Mouse (Mus musculus): ENCODE measurements around the gene Klc3. TPM values are rescaled to one million over a fixed set of nuclear protein-coding genes. Genes with fewer than 3 reads are reported as not detected.

Klc3 gene
- polyA plus RNA-seq, 1 experiment from 2014 or later: 10.4 TPM

DNA sequence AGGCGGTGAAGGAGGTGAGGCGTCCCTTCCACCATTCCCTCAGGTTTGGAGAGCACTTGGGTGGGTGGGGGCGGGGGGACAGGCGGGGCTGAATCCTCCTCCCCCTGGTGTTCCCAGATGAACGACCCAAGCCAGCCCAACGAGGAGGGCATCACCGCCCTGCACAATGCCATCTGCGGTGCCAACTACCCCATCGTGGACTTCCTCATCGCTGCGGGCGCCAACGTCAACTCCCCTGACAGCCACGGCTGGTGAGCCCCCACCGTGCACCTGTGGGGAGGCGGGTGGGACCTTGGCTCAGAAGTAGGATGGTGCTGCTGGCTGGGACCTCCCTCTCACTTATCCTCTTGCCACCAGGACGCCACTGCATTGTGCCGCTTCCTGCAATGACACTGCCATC, 28.5 kb downstream of the Klc3 start:
- no peak overlapping the region for H3K4me2 ChIP-seq
- H3K4me1 ChIP-seq: peaks cover 1% of the 10 kb centered on the region; the same call in 1 of the 2 replicates
- no peak overlapping the region for H3K4me3 ChIP-seq (replicated peaks)
- 76% methylated on average over 18 of the region's 18 CpGs for WGBS
- H3K9me3 ChIP-seq: no peaks in the 10 kb centered on the region
- no peak overlapping the region for H3K9ac ChIP-seq
- no peak overlapping the region for H3K27ac ChIP-seq
- ATAC-seq (ENCODE audit: insufficient read depth, low FRiP score, low read depth): no peak
- H3K27me3 ChIP-seq (replicated peaks): no peaks in the 10 kb centered on the region
- no peaks in the 10 kb centered on the region for H3K36me3 ChIP-seq

DNA sequence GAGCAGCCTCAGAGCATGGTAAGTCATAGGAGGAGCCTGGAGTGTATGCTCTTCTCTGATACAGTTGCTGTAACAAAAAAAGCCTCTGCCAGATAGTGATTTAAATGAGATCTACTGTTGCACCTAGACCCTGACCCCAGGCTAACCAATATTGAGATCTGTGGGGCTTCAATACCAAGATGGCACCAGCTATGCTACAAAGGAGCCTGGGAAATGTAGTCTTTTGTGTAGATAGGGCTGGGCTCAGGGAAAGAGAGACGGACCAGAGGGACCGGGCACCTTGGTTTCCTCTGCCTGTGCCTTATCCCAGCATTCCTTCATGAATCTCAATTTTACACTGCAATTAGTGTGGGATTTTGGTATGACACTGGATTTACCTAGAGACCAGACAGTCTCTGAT, 30.5 kb downstream of the Klc3 start:
- 87% methylated on average over 2 of the region's 2 CpGs for WGBS
- Histone ChIP-seq H3K4me2 (no peak overlapping the region), H3K9ac (no peak overlapping the region), H3K27ac (no peak overlapping the region), H3K4me3 (replicated peaks) (no peak overlapping the region), H3K36me3 (no peaks in the 10 kb centered on the region), H3K4me1 (peaks cover 8% of the 10 kb centered on the region), H3K9me3 (no peaks in the 10 kb centered on the region), H3K27me3 (replicated peaks) (0 out of 2 replicates have a peak, but pooled peaks cover 2% of the 10 kb centered on the region)
- ATAC-seq (ENCODE audit: insufficient read depth, low FRiP score, low read depth): no peak

DNA sequence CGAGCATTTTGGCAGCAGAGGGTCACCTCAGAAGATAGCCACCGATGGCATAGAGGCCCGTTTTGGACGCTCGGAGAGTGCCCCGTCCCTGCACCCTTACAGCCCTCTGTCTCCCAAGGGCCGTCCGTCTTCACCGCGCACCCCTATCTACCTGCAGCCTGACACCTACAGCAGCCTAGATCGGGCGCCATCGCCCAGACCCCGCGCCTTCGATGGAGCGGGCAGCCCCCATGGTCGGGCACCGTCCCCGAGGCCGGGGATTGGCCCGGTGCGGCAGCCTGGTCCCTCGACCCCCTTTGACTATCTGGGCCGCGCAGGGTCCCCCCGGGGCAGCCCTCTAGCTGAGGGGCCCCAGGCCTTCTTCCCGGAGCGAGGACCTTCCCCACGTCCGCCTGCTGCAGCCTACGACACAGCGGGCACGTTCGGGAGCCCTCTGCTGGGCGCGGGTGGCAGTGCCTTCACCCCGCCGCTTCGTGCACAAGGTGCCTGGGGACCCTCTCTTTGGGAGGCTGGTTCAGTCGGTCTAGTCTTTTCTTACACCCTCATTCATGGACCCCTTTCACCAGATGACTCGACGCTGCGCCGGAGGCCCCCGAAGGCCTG, 34.0 kb downstream of the Klc3 start:
- ATAC-seq (ENCODE audit: insufficient read depth, low FRiP score, low read depth): peak; percentile 65
- Histone ChIP-seq H3K9ac (no peak overlapping the region), H3K27ac (no peak overlapping the region), H3K4me3 (replicated peaks) (peak overlapping the region; percentile 34), H3K4me2 (peak overlapping the region; percentile 77), H3K36me3 (no peaks in the 10 kb centered on the region), H3K27me3 (replicated peaks) (0 out of 2 replicates have a peak, but pooled peaks cover 2% of the 10 kb centered on the region), H3K9me3 (no peaks in the 10 kb centered on the region), H3K4me1 (peaks cover 9% of the 10 kb centered on the region)
- WGBS: 10% methylated on average over 46 of the region's 46 CpGs

DNA sequence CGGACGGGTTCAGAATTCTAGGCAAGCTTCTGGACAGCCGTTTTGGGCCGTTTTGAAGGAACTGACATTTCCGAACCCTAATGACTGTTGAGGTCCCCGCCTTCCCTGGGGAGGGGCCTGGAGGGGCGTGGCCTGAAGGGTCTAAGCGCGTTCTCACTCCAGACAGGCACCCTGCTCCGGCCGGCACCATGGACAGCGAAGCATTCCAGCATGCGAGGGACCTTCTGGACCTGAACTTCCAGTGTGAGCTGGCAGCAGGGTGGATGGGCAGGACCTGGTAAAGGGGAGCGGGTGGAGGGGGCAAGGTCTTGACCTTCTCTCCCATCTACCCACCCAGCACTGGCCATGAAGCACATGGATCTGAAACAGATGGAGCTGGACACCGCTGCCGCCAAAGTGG, 35.5 kb downstream of the Klc3 start:
- H3K9me3 ChIP-seq: no peaks in the 10 kb centered on the region
- no peak overlapping the region for H3K4me3 ChIP-seq (replicated peaks)
- ATAC-seq (ENCODE audit: insufficient read depth, low FRiP score, low read depth): no peak
- no peak overlapping the region for H3K9ac ChIP-seq
- H3K4me2 ChIP-seq: no peak overlapping the region
- no peaks in the 10 kb centered on the region for H3K36me3 ChIP-seq
- 0 out of 2 replicates have a peak, but pooled peaks cover 2% of the 10 kb centered on the region for H3K27me3 ChIP-seq (replicated peaks)
- H3K4me1 ChIP-seq: peaks cover 15% of the 10 kb centered on the region
- 23% methylated on average over 16 of the region's 16 CpGs for WGBS
- no peak overlapping the region for H3K27ac ChIP-seq

DNA sequence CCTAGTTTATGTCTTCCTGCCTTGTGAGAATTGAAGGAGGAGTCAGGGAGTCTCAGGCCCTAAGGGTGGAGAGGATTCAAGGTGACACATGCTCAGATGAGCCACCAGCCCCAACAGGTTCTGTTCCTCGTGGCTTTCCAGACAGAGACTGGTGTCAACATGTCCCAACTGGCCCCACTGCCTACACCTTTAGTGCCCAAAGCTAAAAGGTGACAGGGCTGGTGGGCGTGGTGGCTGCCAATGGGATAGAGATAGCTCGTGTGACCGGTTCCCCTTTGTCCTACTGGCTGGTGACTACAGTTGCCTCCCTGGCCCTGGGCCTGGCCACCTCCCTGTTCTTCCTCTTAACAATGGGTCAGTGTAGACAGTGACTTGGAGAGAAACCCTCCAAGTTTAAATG, 38.5 kb downstream of the Klc3 start:
- Histone ChIP-seq H3K27ac (no peak overlapping the region), H3K36me3 (no peaks in the 10 kb centered on the region), H3K27me3 (replicated peaks) (0 out of 2 replicates have a peak, but pooled peaks cover 2% of the 10 kb centered on the region), H3K4me3 (replicated peaks) (no peak overlapping the region), H3K9me3 (no peaks in the 10 kb centered on the region), H3K9ac (no peak overlapping the region), H3K4me1 (peaks cover 28% of the 10 kb centered on the region), H3K4me2 (no peak overlapping the region)
- no peak for ATAC-seq (ENCODE audit: insufficient read depth, low FRiP score, low read depth)
- 63% methylated on average over 4 of the region's 4 CpGs for WGBS

DNA sequence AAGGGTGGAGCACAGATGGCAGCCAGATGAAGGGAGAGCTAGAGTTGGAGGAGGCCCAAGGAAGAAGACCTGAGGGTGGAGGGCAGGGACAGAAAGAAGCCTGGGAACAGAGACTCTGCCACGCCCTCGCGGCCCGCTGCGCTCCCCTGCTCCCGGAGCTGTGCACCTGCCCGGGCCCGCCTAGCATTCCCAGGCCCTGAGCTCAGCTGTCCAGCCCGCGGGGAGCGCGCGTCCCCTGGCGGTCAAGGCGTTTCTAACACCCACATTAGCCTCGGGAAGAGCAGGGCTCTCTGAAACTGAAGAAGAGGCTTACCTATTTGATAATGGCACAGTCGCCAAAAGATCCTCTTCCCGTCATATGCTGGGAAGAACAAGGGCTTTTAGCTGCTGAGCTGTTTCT, 40.0 kb downstream of the Klc3 start:
- 5% methylated on average over 18 of the region's 18 CpGs for WGBS

DNA sequence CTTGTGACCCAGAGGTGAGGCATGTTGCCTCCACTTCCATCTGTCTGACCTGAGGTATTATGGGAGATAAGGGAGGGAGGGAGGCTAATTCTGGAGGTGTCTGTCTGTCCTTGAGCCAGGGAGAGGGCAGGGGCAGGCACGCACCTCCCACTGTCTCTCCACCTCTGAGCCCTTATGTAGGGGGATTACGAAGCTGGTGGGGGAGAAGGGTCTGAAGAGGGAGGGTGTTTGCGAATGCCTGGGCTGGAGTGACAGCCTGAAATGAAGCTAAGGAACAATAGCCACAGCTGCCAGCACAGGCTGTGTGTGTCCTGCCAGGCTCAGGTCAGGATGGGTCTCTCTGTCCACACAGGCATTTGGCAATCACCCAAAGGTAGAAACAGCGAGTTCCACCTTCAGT, 41.6 kb downstream of the Klc3 start:
- no peak overlapping the region; the same call in 1 of the 2 replicates for H3K27ac ChIP-seq
- no peaks in the 10 kb centered on the region for H3K27me3 ChIP-seq (replicated peaks)
- peak overlapping the region; percentile 97 for H3K4me2 ChIP-seq
- H3K9ac ChIP-seq: no peak overlapping the region
- H3K36me3 ChIP-seq: 0 out of 2 replicates have a peak, but pooled peaks cover 3% of the 10 kb centered on the region
- peak overlapping the region; percentile 17; the same call in 1 of the 2 replicates for H3K4me3 ChIP-seq (replicated peaks)
- H3K4me1 ChIP-seq: peaks cover 37% of the 10 kb centered on the region
- ATAC-seq (ENCODE audit: insufficient read depth, low FRiP score, low read depth): no peak
- WGBS: 48% methylated on average over 4 of the region's 4 CpGs
- no peaks in the 10 kb centered on the region for H3K9me3 ChIP-seq

More for the DNA sequence above, 40.0 kb downstream of the Klc3 start:
- Histone ChIP-seq H3K4me2 (peak overlapping the region; percentile 34), H3K27me3 (replicated peaks) (0 out of 2 replicates have a peak, but pooled peaks cover 2% of the 10 kb centered on the region), H3K9ac (no peak overlapping the region), H3K4me1 (peaks cover 30% of the 10 kb centered on the region), H3K36me3 (no peaks in the 10 kb centered on the region), H3K27ac (peak overlapping the region; percentile 65), H3K4me3 (replicated peaks) (0 out of 2 replicates have a peak overlapping the region, but pooled peaks have one; percentile 3), H3K9me3 (no peaks in the 10 kb centered on the region)
- ATAC-seq (ENCODE audit: insufficient read depth, low FRiP score, low read depth): peak; percentile 44

DNA sequence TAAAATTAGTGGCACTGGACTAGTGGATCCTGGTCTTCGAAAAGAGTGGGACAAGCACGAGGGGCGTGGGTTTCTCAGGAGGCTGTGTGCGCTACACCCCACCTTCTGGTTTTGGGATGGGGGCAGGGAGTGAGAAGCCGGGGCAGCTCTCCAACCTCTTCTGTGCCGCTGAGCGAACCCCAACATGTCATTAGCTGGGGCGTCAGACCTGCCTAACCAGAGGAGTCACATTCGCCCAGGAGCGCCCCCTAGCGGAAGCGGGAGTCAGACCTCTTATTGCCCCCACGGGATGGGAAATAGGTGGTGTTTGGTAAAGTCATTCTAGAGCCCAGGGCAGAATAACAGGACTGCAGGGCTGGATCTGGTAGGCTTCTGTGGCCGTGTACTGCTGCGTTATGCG, 42.2 kb downstream of the Klc3 start:
- 11% methylated on average over 16 of the region's 16 CpGs for WGBS
- Histone ChIP-seq H3K4me2 (peak overlapping the region; percentile 97), H3K9ac (peak overlapping the region; percentile 46; the same call in 1 of the 2 replicates), H3K27me3 (replicated peaks) (no peaks in the 10 kb centered on the region), H3K27ac (peak overlapping the region; percentile 67), H3K4me1 (peaks cover 37% of the 10 kb centered on the region), H3K4me3 (replicated peaks) (peak overlapping the region; percentile 82), H3K9me3 (no peaks in the 10 kb centered on the region), H3K36me3 (0 out of 2 replicates have a peak, but pooled peaks cover 8% of the 10 kb centered on the region)
- no peak for ATAC-seq (ENCODE audit: insufficient read depth, low FRiP score, low read depth)

DNA sequence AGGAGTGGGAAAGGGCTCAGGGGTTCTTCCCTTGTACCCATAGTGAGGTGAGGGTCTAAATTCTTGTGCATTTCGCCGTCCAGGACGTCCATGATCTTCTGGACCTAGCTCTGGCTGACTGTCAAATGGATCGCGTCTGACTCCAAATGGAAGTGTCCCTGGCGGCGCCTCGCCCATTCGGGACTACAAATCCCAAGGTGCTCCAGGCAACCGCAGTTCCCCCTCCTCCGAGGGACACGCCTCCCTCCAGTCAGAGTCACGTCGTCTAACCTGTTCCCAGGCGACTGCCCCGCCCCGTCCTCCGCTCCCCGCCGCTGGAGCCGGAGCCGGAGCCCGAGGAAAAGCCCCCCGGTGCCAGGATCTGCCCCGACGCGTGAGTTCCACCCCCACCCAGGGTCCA, 43.0 kb downstream of the Klc3 start:
- H3K9me3 ChIP-seq: no peaks in the 10 kb centered on the region
- H3K4me1 ChIP-seq: peaks cover 37% of the 10 kb centered on the region
- H3K4me2 ChIP-seq: peak overlapping the region; percentile 97
- ATAC-seq (ENCODE audit: insufficient read depth, low FRiP score, low read depth): peak; percentile 74
- peak overlapping the region; percentile 67 for H3K27ac ChIP-seq
- no peaks in the 10 kb centered on the region for H3K27me3 ChIP-seq (replicated peaks)
- peak overlapping the region; percentile 82 for H3K4me3 ChIP-seq (replicated peaks)
- 1% methylated on average over 27 of the region's 27 CpGs for WGBS
- H3K36me3 ChIP-seq: peaks cover 8% of the 10 kb centered on the region; the same call in 1 of the 2 replicates
- peak overlapping the region; percentile 46 for H3K9ac ChIP-seq

DNA sequence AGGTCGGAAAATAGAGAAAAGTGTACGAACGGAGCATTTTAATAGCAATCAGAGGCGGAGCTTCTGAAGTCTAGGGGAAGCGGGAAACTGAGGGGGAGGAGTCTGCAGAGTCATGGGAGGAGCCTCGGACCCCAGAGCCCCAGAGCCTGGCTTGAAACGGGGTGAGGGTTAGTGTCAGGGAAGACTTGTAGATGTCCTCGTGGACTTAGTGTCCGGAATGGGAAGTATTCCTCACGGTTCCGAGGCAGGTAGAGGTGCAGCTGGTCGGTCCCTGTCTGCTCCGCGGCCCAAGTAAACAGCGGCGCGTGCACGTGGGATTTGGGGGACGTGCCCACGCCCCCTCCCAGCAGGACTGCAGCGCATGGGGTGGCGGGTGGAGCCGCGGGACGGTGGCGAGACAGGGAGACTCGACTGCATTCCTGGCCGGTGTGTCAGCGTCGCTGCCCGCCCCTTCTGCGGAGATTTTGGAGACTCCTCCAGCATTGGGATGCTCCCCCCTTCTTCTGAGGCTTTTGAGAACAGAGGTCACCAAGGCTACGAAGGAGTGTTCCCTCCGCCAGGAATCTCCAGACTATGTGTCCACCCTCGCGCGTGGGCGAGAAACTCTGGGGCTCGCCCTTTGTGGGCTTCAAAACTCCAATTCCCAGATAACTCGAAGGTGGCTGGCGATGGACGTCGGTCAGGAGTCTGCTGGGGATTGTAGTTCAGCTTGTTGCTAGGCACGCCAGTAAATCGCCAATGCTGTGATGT, 43.8 kb downstream of the Klc3 start:
- H3K9ac ChIP-seq: peak overlapping the region; percentile 4; the same call in 1 of the 2 replicates
- H3K27ac ChIP-seq: peak overlapping the region; percentile 67
- H3K36me3 ChIP-seq: peaks cover 8% of the 10 kb centered on the region; the same call in 1 of the 2 replicates
- no peaks in the 10 kb centered on the region for H3K27me3 ChIP-seq (replicated peaks)
- ATAC-seq (ENCODE audit: insufficient read depth, low FRiP score, low read depth): peak; percentile 54
- H3K4me1 ChIP-seq: peaks cover 37% of the 10 kb centered on the region
- under 1% methylated on average over 45 of the region's 45 CpGs for whole genome bisulfite sequencing
- no peaks in the 10 kb centered on the region for H3K9me3 ChIP-seq
- peak overlapping the region; percentile 97 for H3K4me2 ChIP-seq
- H3K4me3 ChIP-seq (replicated peaks): peak overlapping the region; percentile 82

DNA sequence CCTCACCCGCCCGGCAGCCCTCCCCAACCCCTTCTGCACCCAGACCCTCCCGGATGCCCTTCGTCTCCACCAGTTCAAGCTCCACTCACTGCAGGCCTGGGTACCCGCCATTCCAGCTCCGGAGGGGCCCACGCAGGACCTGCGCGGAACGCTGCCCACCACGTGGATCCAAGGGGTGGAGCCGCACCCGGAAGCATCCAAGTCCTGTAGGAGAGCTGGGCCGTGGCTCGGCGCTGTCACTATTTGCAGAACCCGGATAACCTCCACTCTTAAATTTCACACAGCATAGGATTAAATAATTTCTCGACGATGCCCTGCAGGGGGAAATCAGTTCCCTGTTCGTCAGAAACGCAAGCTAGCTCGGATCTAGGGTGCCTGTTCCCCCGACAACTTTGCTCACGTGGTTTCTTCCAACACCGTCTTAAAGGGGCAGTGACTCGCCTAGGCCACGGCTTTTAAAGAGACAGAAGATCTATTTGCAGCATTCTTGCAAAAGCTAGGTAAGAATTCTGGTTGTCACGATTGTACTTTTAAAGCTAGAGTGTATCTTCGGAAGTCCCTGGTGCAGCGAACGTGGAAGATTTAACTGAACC, 44.5 kb downstream of the Klc3 start, which contains the start of the genes Cd3eap and Ppp1r13l:
Gene Cd3eap, minus strand, starts transcription at position 185 of the 593 bp plus-strand sequence.
Gene Ppp1r13l, plus strand, starts transcription at position 451 of the 593 bp plus-strand sequence.
- H3K9ac ChIP-seq: peak within 1 kb of the TSS; percentile 17; the same call in 1 of the 2 replicates
- under 1% methylated on average over 31 of the region's 31 CpGs for WGBS
- peak within 1 kb of the TSS; percentile 67 for H3K27ac ChIP-seq
- ATAC-seq (ENCODE audit: insufficient read depth, low FRiP score, low read depth): peak; percentile 53; the same call in 1 of the 2 replicates
- peak within 1 kb of the TSS; percentile 82 for H3K4me3 ChIP-seq (replicated peaks)
- no peaks in the 10 kb centered on the region for H3K9me3 ChIP-seq
- peak within 1 kb of the TSS; percentile 97 for H3K4me2 ChIP-seq
- peaks cover 8% of the 10 kb centered on the region; the same call in 1 of the 2 replicates for H3K36me3 ChIP-seq
- peaks cover 37% of the 10 kb centered on the region for H3K4me1 ChIP-seq
- H3K27me3 ChIP-seq (replicated peaks): no peaks in the 10 kb centered on the region

All from stomach, embryonic 15.5 days (tissue).